In the genomic region with DNA sequence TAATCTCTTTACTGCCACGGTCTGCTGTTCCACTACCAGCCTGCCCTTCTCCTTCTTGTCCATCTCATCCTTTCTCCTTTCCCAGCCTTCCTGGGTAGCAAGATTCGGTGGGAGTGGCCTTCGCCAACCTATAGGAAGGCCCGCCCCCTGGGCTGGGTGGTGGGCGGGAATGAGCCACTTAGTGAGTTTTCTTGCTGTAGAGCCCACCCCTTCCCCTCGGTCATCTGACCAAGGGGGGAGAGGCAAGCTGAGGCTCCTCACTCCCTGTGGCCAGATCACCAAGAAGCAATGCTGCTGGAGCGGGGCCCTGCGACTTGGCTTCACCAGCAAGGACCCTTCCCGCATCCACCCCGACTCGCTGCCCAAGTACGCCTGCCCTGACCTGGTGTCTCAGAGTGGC, we compare ENCODE assay signal across 10 mouse cellular contexts.
DNase-seq lines count a peak whose midpoint lies in the region; ATAC-seq lines count a peak whose summit lies in the region.
"Had no signal": no experiment of that assay in that cellular context is flagged by ENCODE, and none has a peak within 500 bp of the region (broad histone marks: within the 10 kb centered on the region; RNA-seq: fewer than 3 reads in every experiment).

No protein-coding gene starts in this region.

- no peaks in the 10 kb centered on the region for H3K36me3 ChIP-seq in heart, embryonic 14.5 days (ENCODE audit: control insufficient read depth, insufficient read depth, low read length)
- no peaks in the 10 kb centered on the region for H3K36me3 ChIP-seq in hindbrain, embryonic 15.5 days
- no peaks in the 10 kb centered on the region for H3K36me3 ChIP-seq in midbrain, embryonic 14.5 days (ENCODE audit: control insufficient read depth, insufficient read depth, low read length)

- no peak overlapping the region for H3K9ac ChIP-seq in heart, embryonic 14.5 days (ENCODE audit: low read length)
- H3K9ac ChIP-seq in hindbrain, embryonic 15.5 days: no peak overlapping the region
- no peak overlapping the region for H3K9ac ChIP-seq in midbrain, embryonic 14.5 days (replicated peaks; ENCODE audit: low read length)

- no peak for DNase-seq in heart, postnatal 25 days (ENCODE audit: low spot score)
- peak; percentile 78 for DNase-seq in embryo, embryonic 10 days (ENCODE audit: low spot score)
- DNase-seq in midbrain, embryonic 14.5 days: peak; percentile 29
- no peak for DNase-seq in natural killer cell, adult 2 months (ENCODE audit: low spot score in 2 of 2)
- DNase-seq in spleen, postnatal 4 days (ENCODE audit: low spot score in 2 of 2): no peak
- DNase-seq: kidney, adult 9 months had no signal

- H3K4me1 ChIP-seq in heart, embryonic 14.5 days (ENCODE audit: control insufficient read depth in 2 of 2, insufficient read depth in 2 of 2, low read length in 2 of 2): peaks cover 0 to 6% of the 10 kb centered on the region in 2 experiments; a peak in 1 of 4 replicates
- no peaks in the 10 kb centered on the region for H3K4me1 ChIP-seq in hindbrain, embryonic 15.5 days (replicated peaks)
- H3K4me1 ChIP-seq in midbrain, embryonic 14.5 days (ENCODE audit: control insufficient read depth, insufficient read depth, low read length): no peaks in the 10 kb centered on the region

- WGBS in heart, embryonic 14.5 days: 20% methylated on average over 12 of the region's 12 CpGs
- WGBS in hindbrain, embryonic 15.5 days: 47% methylated on average over 12 of the region's 12 CpGs
- 34% methylated on average over 12 of the region's 12 CpGs for WGBS in midbrain, embryonic 14.5 days

- H3K4me3 ChIP-seq in heart, embryonic 14.5 days (ENCODE audit: control insufficient read depth in 1 of 2, insufficient read depth in 1 of 2, low read depth in 1 of 2, low read length in 2 of 2): peak overlapping the region; percentile 21 to 38; a peak in 3 of 4 replicates
- H3K4me3 ChIP-seq in hindbrain, embryonic 15.5 days: no peak overlapping the region
- H3K4me3 ChIP-seq in midbrain, embryonic 14.5 days (replicated peaks; ENCODE audit: low read depth, low read length): no peak overlapping the region

- H3K4me2 ChIP-seq in heart, embryonic 14.5 days (ENCODE audit: low read length): peak overlapping the region; percentile 56
- H3K4me2 ChIP-seq in hindbrain, embryonic 15.5 days: peak overlapping the region; percentile 11; the same call in 1 of the 2 replicates
- H3K4me2 ChIP-seq in midbrain, embryonic 14.5 days (ENCODE audit: low read length): peak overlapping the region; percentile 22

- H3K9me3 ChIP-seq in heart, embryonic 14.5 days (ENCODE audit: control insufficient read depth, low read length): no peaks in the 10 kb centered on the region
- H3K9me3 ChIP-seq in hindbrain, embryonic 15.5 days: no peaks in the 10 kb centered on the region
- no peaks in the 10 kb centered on the region for H3K9me3 ChIP-seq in midbrain, embryonic 14.5 days (ENCODE audit: control insufficient read depth, low read length)

- no peak for ATAC-seq in heart, embryonic 14.5 days (ENCODE audit: insufficient number of reproducible peaks, insufficient read depth, low FRiP score, low read depth)
- no peak for ATAC-seq in hindbrain, embryonic 15.5 days (ENCODE audit: low FRiP score, low read depth)
- no peak for ATAC-seq in midbrain, embryonic 14.5 days (ENCODE audit: low FRiP score, low TSS enrichment)
- ATAC-seq in erythroid progenitor cell, adult 5-6 weeks (replicated peaks; ENCODE audit: low FRiP score, poor library complexity, severe bottlenecking): no peak
- ATAC-seq: CD4-positive, CD25-positive, alpha-beta regulatory T cell, adult 4 months had no signal

- no peak overlapping the region for H3K27ac ChIP-seq in heart, embryonic 14.5 days (replicated peaks in 1 of 2; ENCODE audit: control insufficient read depth in 1 of 2, insufficient read depth in 1 of 2, low read depth in 2 of 2, low read length in 2 of 2)
- H3K27ac ChIP-seq in hindbrain, embryonic 15.5 days (replicated peaks): no peak overlapping the region
- no peak overlapping the region for H3K27ac ChIP-seq in midbrain, embryonic 14.5 days (replicated peaks; ENCODE audit: low read depth, low read length)

- intact Hi-C loops in heart, postnatal 25 days (cut with DNase I): no loop called here

- H3K27me3 ChIP-seq in heart, embryonic 14.5 days (ENCODE audit: control insufficient read depth, insufficient read depth, low read length): no peaks in the 10 kb centered on the region
- no peaks in the 10 kb centered on the region for H3K27me3 ChIP-seq in hindbrain, embryonic 15.5 days
- no peaks in the 10 kb centered on the region for H3K27me3 ChIP-seq in midbrain, embryonic 14.5 days (ENCODE audit: control insufficient read depth, insufficient read depth, low read length)

Comparison
In these comparisons a context has a peak if more than half of its experiments do, and no peak if none do; other contexts are left out.
1. H3K4me3 ChIP-seq: peak in heart, embryonic 14.5 days (2 of 2); none in hindbrain, embryonic 15.5 days (single experiment) and midbrain, embryonic 14.5 days (single experiment).
2. DNase-seq: peak in embryo, embryonic 10 days (single experiment) and midbrain, embryonic 14.5 days (single experiment); none in heart, postnatal 25 days (single experiment), natural killer cell, adult 2 months (0 of 2) and spleen, postnatal 4 days (0 of 2).
3. Peak in every context shown above with its lines, with median percentiles within 50 percentile points of each other: H3K4me2 ChIP-seq.